Mouse (Mus musculus) left cerebral cortex, postnatal 4 days (tissue): ENCODE results near the gene Tpcn1. TPM values are rescaled to one million over a fixed set of nuclear protein-coding genes. Genes with fewer than 3 reads are reported as not detected.
A peak's percentile ranks its signal among the peaks of the same experiment; 100 is the strongest.

Experiments used
- DNase-seq: peaks from one replicate; pipeline ENCODE4 v3.0.0-alpha.2; 2022
- intact Hi-C: fragments of 180-260 bp; cut with DNase I; formaldehyde crosslinking; loops from one replicate; pipeline ENCODE4 v1.15.1; 2025
- total RNA-seq, 2 experiments: library from RNA; stranded (reverse); gene quantifications; 2 replicates each; pipeline ENCODE4 v1.2.3; 2021

The Tpcn1 gene
- total RNA-seq, 2 experiments from 2014 or later, result 42.0 to 44.1 TPM

DNA sequence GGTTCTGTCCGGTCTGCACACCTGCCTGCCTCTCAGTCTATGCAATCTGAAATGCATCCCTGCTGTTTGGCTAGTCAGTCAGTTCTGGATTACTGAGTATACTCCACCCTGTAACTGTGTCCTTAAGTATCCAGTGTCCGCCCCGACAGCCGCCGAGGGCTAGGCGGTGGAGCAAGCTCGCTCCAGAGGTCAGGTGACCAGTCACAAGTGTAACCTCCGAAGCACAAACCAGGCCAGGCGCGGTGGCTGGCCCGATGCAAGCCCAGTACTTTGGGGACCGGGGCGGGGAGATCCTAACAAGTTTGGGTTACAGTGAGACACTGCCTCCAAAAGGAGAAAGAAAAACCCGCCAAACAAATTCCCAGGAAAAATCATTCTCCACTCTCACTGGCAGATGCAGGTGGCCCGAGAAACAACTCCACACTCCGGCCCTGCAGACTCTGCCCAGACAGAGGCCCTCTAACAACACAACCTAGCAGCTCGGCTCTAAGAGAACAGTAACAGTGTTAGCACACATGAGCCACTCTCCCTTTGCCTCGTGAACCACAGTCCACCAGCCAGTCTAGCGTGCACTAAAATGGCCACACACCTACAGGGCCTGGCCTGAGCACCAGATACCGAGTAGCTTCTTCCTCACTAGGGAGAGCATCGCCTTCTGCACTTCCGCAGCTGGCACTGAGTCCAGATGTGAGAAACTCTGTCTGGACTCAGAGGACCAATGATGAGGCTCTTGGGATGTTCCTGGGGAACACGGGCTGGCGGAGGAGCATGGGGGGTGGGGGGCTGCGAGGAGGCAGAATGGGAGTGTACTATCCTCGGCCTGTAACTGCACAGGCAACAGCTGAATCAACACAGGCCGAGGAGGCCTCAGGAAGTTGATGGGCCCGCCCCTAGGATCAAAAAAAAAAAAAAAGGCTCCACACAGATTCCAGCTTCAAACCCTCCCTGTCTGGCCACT, 25.2 kb downstream of the Tpcn1 start:
- DNase-seq, result no peak
- intact Hi-C loops, result no loop called here

DNA sequence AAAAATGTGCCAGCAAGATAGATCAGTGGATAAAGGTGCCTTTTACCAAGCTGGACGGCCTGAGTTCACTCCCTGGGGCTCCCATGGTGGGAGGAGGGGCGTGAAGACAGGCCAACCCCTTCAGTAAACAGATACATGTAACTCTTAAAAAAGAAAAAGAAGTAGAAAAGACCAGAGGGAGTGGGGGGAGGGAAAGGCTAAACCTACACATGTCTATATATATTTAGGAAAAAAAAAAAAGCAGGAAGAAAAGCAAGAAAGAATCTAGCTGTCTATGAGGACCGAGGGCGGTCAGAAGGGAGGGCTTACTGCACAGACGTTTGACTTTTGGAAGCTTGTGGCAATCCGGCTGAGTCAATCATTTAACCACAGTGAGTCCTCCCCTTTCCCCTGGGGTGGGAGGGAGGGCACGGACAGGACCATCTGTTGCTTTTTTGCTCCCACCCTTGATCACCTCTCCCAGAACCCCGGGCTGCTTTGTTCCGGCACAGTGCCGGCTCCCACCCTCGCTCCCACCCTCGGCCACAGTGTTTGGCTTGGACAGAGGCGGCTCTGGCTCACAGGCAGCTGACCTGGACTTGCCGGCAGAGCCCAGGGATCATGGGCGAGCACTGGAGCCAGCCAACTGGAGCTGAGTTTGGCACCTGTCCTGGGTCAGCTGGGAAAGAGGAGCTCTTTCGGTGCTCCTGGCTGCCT, 27.7 kb downstream of the Tpcn1 start:
- intact Hi-C loops, result no loop called here
- DNase-seq, result peak; percentile 88

DNA sequence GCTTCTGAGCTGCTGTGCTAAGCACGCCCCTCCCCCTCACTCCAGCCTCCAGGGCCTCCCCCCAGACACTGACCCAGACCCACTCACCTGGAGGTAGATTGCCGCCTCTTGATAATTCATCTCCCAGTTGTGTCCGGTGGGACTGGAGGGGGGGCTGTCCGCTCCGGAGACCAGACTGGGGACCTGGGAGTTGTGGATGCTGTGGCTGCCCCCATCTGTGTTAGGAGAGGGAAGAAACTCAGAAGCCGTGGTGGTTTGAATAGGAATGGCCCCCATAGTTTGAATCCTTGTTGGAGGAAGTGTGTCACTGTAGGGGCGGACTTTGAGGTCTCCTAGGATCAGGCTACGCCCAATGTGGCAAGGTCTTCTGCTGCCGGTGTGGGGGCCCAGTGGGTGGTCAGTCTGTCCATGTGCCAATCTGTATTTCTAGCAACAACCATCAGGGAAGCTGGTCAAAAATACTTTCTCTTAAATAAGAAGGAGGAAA, 28.3 kb downstream of the Tpcn1 start:
- intact Hi-C loops, result no loop called here
- DNase-seq, result no peak

DNA sequence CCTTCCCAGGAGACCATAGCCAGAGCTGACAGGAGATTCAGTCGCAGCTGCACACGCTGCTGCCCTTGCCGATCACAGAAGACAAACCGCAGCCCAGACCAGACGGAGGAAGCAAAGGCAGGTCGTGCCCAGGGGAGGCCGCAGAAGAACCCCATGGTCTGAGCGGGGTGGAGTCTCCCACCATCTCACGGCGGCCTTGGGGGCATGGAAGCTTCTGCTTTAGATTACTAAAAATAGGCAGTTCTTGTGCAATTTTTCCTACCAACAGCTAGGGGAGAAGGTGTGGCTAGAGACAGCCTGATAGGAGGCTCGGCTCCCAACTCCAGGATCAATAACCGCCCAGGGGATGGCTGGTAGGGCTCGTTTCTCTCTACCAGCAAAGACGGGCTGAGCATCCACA, 29.7 kb downstream of the Tpcn1 start:
- DNase-seq, result no peak

DNA sequence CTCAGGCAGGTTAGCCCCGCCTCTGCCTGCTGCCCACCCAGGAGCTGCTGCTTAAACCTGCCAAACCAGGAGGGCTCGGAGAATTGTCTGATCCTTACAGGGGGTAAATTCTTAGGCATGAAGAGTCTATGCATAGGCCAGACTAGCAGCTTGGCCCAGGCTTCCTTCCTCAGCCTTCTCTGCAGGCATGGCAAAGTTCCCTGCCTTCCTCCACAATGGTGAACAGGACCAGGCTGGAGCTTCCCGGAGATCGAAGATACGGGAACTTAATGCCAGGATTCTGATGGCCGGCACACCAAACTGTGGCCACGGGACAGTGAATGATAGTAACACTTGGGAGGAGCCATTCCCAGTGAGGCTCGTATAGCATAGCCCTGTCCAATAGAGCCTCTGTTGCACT, 30.4 kb downstream of the Tpcn1 start:
- intact Hi-C loops, result no loop called here
- no peak for DNase-seq

More for the DNA sequence above, 29.7 kb downstream of the Tpcn1 start:
- intact Hi-C loops, result no loop called here

DNA sequence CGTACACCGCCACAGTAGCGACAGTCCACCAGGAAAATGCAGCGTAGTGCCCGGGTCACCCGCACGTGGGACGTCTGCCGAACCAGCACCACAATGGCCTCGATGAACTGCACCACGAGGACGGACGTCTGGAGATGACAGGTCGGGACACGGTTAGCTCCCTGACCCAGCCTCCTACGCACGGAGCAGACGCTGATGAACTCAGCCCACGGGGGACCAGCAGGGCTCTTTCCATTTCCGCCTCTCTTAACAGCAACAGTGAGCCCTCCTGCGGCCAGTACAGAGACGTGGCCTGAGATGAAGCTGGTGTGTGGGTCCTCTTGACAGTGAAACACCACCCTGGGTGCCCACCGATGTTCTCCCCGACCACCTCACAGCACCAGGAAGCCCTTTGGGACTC, 32.6 kb downstream of the Tpcn1 start:
- intact Hi-C loops, result no loop called here
- DNase-seq, result no peak

DNA sequence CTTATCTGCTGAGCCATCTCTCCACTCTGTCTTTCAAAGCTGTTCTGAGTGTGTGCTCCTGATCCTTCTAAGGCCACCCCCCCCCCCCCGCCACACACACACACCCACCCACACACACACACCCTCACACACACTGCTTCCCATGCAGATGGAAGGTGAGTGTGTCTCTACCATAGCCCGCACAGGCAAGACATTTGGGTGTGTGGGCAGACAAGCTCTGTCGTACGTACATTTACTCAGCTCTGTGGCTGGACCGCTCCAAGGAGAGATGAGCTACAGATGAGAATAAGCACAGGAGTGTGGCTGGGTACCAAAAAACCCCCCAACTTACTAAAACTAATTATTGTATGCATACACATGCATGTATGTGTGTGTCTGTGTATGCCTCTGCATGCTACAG, 37.8 kb downstream of the Tpcn1 start:
- intact Hi-C loops, result loop anchor here (2.0 kb wide), 1 partner anchor 54 kb away; no protein-coding TSS in a partner anchor
- DNase-seq, result no peak

DNA sequence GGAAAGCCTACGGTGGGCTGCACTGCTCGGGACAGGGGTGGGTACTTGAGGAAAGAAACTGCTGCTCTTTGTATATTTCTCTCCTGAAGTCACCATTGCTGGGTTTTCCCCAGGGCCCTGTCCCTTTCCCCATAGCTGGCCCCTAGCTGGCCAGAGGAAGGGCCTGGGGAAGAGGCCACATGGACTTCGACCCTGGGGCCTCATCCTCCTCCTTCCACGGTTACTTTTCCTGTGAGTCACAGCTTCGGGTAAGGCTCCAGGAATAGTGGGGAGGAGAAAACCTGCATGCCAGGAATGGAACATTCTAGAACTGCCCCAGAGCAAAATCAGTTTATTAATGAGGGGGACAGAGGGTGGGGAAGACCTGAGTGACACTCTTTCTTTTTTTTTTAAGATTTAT, 38.3 kb downstream of the Tpcn1 start:
- intact Hi-C loops, result loop anchor here (2.0 kb wide), 1 partner anchor 55 kb away; no protein-coding TSS in a partner anchor
- no peak for DNase-seq

DNA sequence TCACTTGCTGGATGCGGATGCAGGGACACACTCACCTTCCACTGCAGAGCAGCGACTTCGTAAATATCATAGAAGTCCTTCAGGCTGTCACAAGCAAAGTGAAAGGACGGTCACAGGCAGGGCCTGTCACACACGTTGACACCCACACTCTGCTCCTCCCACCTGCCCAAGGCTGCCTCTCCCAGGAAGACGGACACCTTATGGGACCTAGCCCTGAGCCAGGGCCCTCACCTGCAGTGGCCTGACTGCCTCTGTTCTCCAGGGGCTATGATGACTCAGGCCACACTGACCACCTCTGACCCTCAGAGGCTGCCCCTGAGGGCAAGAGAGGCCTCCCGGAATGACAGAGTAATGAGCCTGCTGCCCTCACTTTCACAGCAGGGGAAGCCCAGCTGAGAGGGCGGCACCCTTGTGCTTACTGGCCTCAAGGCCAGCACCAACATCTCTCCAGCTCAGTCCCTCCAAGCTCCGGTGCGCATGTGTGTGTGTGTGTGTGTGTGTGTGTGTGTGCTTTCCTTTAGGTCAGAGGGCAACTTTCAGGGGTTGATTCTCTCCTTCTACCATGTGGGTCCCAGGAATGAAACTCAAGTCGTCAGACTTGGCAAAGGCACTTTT, 40.1 kb downstream of the Tpcn1 start:
- no peak for DNase-seq
- intact Hi-C loops, result no loop called here

DNA sequence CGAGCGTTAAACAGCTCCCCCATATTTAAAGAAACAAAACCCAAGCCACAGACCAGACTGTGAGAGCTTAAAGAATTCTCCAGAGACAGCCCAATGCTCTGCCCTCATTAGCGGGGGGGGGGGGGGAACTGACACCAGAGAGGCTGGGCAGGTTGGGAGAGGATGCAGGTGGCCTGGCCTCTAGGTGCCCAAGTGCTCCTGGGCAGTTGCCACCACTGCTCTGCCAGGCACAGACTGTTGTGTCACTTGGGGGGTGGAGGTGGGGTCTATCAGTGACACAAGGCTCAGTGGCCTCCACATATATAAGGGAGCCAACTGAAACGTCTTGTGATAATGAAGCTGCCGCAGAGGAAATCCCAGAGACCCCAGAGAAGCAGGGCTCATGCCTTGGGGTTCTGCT, 51.8 kb downstream of the Tpcn1 start:
- no peak for DNase-seq
- intact Hi-C loops, result no loop called here

DNA sequence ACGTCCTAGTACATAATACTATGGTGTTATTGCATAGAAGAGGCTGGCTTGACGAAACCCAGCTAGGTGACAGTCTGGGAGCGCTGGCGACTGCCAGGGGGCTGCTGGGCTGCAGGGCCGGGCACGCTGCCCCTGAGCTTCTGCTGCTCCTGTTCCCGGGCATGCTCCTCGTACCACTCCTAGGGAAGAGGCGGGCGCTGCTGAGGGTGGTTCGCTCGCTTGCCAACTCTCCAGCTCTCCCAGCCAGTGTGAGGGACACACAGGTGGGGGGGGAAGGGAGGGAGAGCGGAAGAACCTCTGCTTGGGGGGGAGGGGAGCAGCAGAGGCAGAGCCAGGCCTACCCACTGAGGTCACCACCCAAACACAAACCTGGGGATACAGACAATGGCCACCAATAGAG, 52.4 kb downstream of the Tpcn1 start:
- DNase-seq, result peak; percentile 84
- intact Hi-C loops, result no loop called here

DNA sequence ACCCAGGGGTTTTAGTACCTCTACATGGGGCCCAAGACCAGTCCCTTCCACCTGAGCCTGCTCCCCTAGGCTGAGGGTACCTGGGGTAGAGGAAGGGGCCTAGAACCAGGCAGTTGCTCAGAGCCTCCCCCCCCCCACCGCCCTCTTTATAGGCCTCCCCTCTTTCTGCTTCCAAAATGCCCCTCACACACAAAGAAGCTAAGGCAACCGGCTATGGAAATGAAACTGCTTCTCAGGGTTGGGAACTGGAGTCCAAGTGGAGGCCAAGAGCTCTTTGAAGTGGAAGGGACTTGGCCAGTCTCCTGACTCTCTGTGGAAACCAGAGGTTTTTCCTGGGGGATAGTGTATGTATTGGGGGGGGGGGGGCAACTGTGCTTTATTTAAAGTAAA, 53.8 kb downstream of the Tpcn1 start:
- DNase-seq, result no peak
- intact Hi-C loops, result no loop called here

DNA sequence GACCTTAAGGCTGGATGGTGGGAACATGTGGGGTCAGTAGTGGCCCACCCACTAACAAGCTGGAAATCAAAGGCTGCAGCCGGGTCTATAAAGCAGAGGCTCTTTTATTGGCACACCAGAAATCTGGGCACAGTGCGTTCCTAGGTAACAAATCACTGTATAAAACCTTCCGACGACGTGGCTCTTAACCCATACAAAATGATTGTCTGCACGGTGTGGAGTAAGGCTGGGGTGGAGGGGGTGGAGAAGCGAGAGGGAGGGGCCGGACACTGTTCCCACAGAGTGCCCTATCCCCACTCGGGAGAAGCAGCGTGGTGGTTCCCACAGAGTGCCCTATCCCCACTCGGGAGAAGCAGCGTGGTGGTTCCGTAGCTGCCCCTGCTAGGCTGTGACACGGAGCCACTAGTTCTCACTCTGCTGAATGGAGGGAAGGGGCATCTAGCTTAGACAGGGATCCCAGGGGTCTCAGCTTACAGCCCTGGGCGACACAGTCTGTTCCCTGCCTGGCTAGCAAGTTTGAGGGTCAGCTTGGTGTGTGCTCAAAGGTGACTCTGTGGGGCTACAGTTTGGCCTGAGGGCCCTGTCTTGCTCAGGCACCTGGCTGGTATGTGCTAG, 54.3 kb downstream of the Tpcn1 start:
- no peak for DNase-seq
- intact Hi-C loops, result no loop called here

DNA sequence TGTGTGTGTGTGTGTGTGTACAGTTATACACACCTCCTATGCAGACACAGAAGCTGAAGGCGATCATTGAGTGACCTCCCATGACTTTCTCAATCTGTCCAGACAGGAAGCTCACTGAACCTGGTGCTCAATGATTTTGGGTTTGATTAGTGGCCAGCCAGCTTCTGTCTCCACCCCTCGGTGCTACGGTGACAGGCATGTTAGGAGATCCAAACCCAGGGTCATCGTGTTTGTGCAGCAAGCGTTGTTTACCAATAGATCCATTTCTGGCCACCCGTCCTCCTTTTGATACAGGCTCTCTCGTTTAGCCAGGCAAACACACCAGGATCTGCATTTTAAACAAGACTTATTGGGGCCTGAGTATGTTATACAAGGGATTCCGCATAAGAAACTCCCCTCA, 56.8 kb downstream of the Tpcn1 start:
- no peak for DNase-seq
- intact Hi-C loops, result no loop called here

DNA sequence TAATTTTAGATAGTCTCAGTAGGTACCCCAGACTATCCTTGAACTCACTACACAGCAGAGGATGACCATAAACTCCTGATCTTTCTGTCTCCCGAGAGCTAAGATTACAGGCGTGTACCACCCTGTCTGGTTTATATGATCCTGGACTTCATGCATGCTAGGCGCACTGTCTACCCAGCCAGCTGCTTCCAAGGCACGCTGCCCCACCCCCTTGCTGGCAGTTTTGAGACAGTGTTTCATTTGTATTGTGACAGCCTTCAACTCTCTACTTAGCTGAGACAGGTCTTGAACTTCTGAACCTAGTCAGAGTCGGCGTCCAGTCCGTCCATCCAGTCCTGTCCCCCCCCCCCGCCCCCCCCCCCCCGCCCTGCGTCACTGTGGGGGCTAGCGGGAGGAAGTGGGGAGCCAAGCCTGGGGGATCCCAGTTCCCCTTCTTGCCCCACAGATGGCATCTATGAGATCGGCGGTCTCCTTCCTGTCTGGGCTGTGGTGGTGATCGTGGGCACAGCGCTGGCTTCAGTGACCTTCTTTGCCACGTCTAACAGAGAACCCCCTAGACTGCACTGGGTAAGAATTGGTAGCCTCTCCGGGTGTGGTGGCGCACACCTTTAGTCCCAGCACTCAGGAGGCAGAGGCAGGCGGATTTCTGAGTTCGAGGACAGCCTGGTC, 61.0 kb downstream of the Tpcn1 start:
- intact Hi-C loops, result no loop called here

DNA sequence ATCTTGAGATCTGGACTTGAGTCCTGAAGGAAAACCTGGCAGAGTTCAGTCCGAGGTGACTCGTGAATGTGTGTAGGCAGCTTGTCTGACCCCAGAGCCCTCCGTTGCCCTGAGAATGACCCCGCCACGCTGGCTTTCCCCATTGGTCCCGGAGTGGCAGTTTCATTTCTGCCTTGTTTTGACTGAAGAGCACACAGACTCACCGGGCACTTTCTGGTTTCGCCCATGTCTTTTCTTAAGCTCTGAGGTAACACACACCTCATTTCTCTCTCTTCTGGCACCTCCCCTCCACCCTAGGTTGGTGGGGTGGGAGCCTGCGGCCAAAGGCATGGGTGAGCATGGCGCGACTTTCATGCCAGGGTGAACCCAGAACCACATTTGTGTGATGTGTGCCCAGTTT, 62.2 kb downstream of the Tpcn1 start:
- DNase-seq, result no peak
- intact Hi-C loops, result no loop called here

More for the DNA sequence above, 61.0 kb downstream of the Tpcn1 start:
- DNase-seq, result no peak

DNA sequence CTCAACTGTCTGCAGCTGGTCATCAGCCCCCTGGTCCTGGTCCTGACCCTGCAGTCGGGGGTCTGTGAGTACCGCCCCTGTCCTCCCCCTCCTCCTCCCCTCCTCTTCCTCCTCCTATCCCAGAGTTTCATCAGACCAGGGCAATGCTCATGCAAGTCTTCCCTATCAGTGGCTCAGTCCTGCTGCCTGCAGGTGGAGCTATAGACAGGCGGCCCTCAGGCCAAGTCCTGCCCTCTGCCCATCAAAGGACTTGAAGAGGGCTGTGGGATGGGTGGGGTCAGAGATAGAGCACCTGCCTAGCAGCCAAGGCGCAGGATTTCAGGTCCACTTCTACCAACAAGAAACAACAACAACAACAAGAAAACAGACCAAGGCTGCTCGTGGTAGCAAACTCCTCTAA, 62.7 kb downstream of the Tpcn1 start:
- no peak for DNase-seq
- intact Hi-C loops, result no loop called here

DNA sequence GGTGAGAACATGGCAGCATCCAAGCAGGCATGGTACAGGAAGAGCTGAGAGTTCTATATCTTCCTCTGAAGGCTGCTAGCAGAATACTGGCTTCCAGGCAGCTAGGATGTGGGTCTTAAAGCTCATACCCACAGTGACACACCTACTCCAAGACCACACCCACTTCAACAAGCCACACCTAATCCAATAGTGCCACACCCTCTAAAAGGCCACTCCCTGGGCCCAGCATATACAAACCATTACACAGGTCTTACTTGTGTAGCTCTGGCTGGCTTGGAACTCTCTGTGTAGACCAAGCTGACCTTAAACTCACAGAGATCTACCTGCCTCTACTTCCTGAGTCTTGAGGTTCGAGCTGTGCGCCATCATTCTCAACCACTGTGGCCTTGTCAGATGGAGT, 63.7 kb downstream of the Tpcn1 start:
- DNase-seq, result no peak
- intact Hi-C loops, result no loop called here

DNA sequence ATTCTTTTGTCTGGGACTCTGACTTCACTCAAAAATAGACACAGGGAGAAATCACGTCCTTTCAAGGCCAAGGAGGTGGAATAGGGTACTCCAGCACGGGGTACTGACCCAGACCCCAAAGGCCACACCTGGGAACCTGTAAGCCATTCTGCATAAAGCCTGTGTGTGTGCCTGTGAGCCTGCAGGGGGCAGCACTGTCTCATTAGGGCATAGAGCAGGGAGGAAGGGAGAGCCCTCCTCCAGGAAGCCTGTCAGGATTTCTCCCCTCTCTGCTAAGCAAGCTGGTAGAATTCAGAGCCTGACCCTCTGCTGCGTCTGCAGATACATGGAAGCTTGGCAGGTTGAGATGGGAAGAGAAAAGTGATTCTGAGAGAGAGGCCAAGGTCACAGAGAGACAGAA, 65.8 kb downstream of the Tpcn1 start:
- no peak for DNase-seq
- intact Hi-C loops, result no loop called here

DNA sequence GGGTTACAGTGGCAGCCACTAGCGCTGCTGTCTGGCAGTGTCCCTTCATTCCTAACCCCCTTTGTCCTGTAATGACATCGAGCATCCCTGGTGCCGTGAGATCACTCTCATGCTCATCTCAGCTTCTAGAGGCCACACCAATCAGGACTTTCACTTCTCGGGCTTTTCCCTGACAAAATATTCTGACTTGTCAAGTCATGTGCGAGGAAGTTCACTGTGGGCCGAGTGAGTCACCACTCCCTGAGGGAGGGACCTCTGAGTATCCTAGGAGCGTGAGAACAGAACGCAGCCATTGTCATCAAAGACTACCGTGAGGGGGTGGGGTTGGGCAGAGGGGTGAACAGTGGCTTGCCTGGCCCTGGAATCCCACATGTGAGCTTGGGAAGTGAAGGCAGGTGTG, 70.9 kb downstream of the Tpcn1 start:
- DNase-seq, result no peak
- intact Hi-C loops, result no loop called here
